Mouse (Mus musculus) embryonic fibroblast, embryonic 13.5 days (primary cell): ENCODE results near the gene Usp48.

Experiments used
- CTCF ChIP-seq: IDR thresholded peaks from 2 replicates; pipeline ENCODE4 v1.5.1; 2011; ENCODE audit warnings: mild to moderate bottlenecking, control low read depth, low read length, moderate library complexity, borderline replicate concordance; ENCODE audit not compliant: insufficient read depth
- POLR2A ChIP-seq: IDR thresholded peaks from 2 replicates; pipeline ENCODE4 v1.6.1; 2011; ENCODE audit warnings: low read depth, mild to moderate bottlenecking, control low read depth, low read length, moderate library complexity

- no peak for TF ChIP-seq CTCF
- TF ChIP-seq POLR2A: no peak
Measured at GRCm38 (mm10) chr4:137692107-137692902, 98.8 kb downstream of the Usp48 start.
